Mouse (Mus musculus) limb, embryonic 11.5 days (tissue): ENCODE data around the gene Ybx1. TPM values are rescaled to one million over a fixed set of nuclear protein-coding genes. Genes with fewer than 3 reads are reported as not detected.

Experiments used
- ATAC-seq: fragments of 200-750 bp; cut with Nextera tagmentation; 2 replicates; pipeline ENCODE4 v1.8.0; 2017; ENCODE audit warnings: low read depth; ENCODE audit not compliant: insufficient number of reproducible peaks, low FRiP score, low TSS enrichment
- DNase-seq: peaks from one replicate; pipeline ENCODE4 v3.0.0-alpha.2; 2015; ENCODE audit warnings: low spot score
- H3K27ac ChIP-seq: fragments of 300-500 bp; sonication (generic); replicated peaks from 2 replicates; pipeline ENCODE4 v1.5.1; 2014; ENCODE audit warnings: low read depth, mild to moderate bottlenecking, low read length
- H3K27me3 ChIP-seq: fragments of 300-500 bp; sonication (generic); 2 replicates; pipeline ENCODE4 v1.6.1; 2014; ENCODE audit warnings: mild to moderate bottlenecking, low read length, mixed read lengths; ENCODE audit not compliant: control insufficient read depth, insufficient read depth
- H3K36me3 ChIP-seq: fragments of 300-500 bp; sonication (generic); 2 replicates; pipeline ENCODE4 v1.6.1; 2014; ENCODE audit warnings: mild to moderate bottlenecking, low read length, moderate library complexity, mixed read lengths; ENCODE audit not compliant: control insufficient read depth, insufficient read depth
- H3K4me1 ChIP-seq: fragments of 300-500 bp; sonication (generic); 2 replicates; pipeline ENCODE4 v1.6.1; 2014; ENCODE audit warnings: low read length, mixed read lengths; ENCODE audit not compliant: control insufficient read depth, insufficient read depth
- H3K4me2 ChIP-seq: fragments of 300-500 bp; sonication (generic); 2 replicates; pipeline ENCODE4 v1.6.1; 2014; ENCODE audit warnings: low read depth, mild to moderate bottlenecking, moderate library complexity; ENCODE audit not compliant: severe bottlenecking
- H3K4me3 ChIP-seq: fragments of 300-500 bp; sonication (generic); 2 replicates; pipeline ENCODE4 v1.5.1; 2014; ENCODE audit warnings: low read depth, low read length
- H3K9ac ChIP-seq: fragments of 300-500 bp; sonication (generic); 2 replicates; pipeline ENCODE4 v1.6.1; 2014; ENCODE audit warnings: mild to moderate bottlenecking, low read length
- H3K9me3 ChIP-seq: fragments of 300-500 bp; sonication (generic); 2 replicates; pipeline ENCODE4 v1.6.1; 2016; ENCODE audit warnings: low read length; ENCODE audit not compliant: control insufficient read depth
- WGBS: fragments of 180-500 bp; shearing (Covaris S2); extraction: QIAGEN DNeasy Blood & Tissue Kit; methylation state at CpG from one replicate; pipeline ENCODE4 v1.1.7; 2014; 5-methylcytosine and 5-hydroxymethylcytosine counted together
- polyA plus RNA-seq: library from polyadenylated mRNA; unstranded; fragments of >200 nt; fragmentation: Nextera tagmentation; extraction: Ambion mirVana; gene quantifications from 2 replicates; pipeline ENCODE4 v1.2.1, GENCODE M21; 2014

Ybx1 gene
- polyA plus RNA-seq, 1 experiment from 2014 or later, result 1,145 TPM

- Histone ChIP-seq H3K27me3 (no peaks in the 10 kb centered on the region), H3K9me3 (no peaks in the 10 kb centered on the region), H3K4me3 (no peak overlapping the region), H3K36me3 (no peaks in the 10 kb centered on the region), H3K9ac (no peak overlapping the region), H3K4me2 (no peak overlapping the region), H3K27ac (no peak overlapping the region), H3K4me1 (no peaks in the 10 kb centered on the region)
- 93% methylated on average over 8 of the region's 8 CpGs for WGBS
- ATAC-seq, result no peak
- no peak for DNase-seq
Observed at GRCm38 (mm10) chr4:119303291-119303690, 8.9 kb upstream of the Ybx1 start.

DNA sequence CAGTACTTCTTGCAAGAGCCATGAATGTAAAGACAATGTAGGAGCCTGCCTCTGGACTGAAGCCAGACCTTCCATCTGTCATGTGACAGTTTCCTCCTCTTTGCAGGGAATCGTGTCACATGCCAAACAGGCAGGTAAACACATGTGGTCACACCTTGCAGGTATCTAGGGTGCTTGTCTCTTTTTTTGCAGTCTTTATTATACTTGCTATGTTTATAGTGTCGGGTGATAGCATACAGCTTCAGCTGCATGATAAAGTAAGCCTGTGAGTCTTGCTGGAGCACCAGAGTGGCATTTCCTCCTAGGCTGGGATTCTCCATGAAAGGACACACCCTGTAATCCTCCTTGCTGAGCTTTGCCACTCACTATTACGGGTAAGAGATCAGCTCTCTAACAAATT, 7.4 kb upstream of the Ybx1 start:
- Histone ChIP-seq H3K9me3 (no peaks in the 10 kb centered on the region), H3K4me1 (no peaks in the 10 kb centered on the region), H3K9ac (no peak overlapping the region), H3K27me3 (no peaks in the 10 kb centered on the region), H3K4me2 (no peak overlapping the region), H3K4me3 (no peak overlapping the region), H3K36me3 (no peaks in the 10 kb centered on the region), H3K27ac (no peak overlapping the region)
- DNase-seq (no peak), ATAC-seq (no peak)
- WGBS, result 90% methylated on average over 3 of the region's 3 CpGs

DNA sequence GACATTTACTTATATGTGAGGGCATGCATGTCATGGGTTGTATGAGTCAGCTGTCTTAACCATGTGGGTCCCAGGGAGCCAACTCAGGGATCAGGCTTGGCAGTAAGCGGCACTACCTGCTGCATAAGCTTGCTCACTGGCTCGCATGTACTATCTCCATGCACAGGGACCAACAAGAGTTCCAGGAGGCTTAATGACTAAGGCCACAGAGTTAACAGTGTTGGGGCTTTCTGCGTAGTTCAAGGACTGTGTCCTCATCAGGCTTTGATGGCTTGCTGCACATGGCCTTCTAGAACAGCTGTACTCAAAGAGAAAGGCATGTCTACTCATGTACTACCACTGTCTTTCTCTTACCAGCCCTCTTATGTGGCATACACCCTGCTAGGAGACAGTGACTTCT, 6.4 kb upstream of the Ybx1 start:
- WGBS, result 96% methylated on average over 3 of the region's 3 CpGs
- Histone ChIP-seq H3K4me3 (no peak overlapping the region), H3K27me3 (no peaks in the 10 kb centered on the region), H3K9me3 (no peaks in the 10 kb centered on the region), H3K27ac (no peak overlapping the region), H3K9ac (no peak overlapping the region), H3K4me1 (no peaks in the 10 kb centered on the region), H3K4me2 (no peak overlapping the region), H3K36me3 (no peaks in the 10 kb centered on the region)
- no peak for DNase-seq
- no peak for ATAC-seq

- no peak overlapping the region for H3K9ac ChIP-seq
- ATAC-seq (no peak), DNase-seq (no peak)
- 66% methylated on average over 2 of the region's 2 CpGs for WGBS
- no peaks in the 10 kb centered on the region for H3K27me3 ChIP-seq
- H3K4me3 ChIP-seq, result no peak overlapping the region
- H3K9me3 ChIP-seq, result no peaks in the 10 kb centered on the region
- no peaks in the 10 kb centered on the region for H3K4me1 ChIP-seq
- no peak overlapping the region for H3K27ac ChIP-seq
- H3K36me3 ChIP-seq, result no peaks in the 10 kb centered on the region
- no peak overlapping the region for H3K4me2 ChIP-seq
Observed at GRCm38 (mm10) chr4:119297361-119297760, 3.0 kb upstream of the Ybx1 start.

DNA sequence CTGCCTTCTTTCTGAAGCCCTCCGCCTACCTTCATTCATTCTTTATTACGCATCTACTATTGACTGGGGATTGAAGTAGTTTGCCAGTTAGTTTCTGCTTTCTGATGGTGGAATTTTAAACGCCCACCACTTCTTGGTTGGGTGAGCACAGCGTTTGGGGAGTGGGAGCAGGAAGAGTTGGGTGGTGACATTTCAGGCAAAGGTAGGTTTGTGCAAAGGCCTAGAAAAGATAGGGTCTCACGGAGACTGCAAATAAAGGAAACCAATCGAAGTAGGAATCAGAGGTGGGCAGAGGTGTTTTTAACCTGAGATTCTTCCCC, 690 bp upstream of the Ybx1 start:
- H3K27me3 ChIP-seq, result no peaks in the 10 kb centered on the region

GRCm38 (mm10) chr4:119293574-119294258, 688 bp downstream of the Ybx1 start:
- WGBS, result under 1% methylated on average over 58 of the region's 80 CpGs
- peak; percentile 8; the same call in 1 of the 2 replicates for ATAC-seq
- Histone ChIP-seq H3K4me1 (0 out of 2 replicates have a peak, but pooled peaks cover 2% of the 10 kb centered on the region), H3K4me3 (peak overlapping the region; percentile 77), H3K27me3 (no peaks in the 10 kb centered on the region), H3K9ac (peak overlapping the region; percentile 95), H3K27ac (peak overlapping the region; percentile 65), H3K9me3 (no peaks in the 10 kb centered on the region), H3K36me3 (no peaks in the 10 kb centered on the region), H3K4me2 (peak overlapping the region; percentile 73)
- peak; percentile 55 for DNase-seq

More for the DNA sequence above, 690 bp upstream of the Ybx1 start:
- DNase-seq (no peak), ATAC-seq (no peak)
- no peak overlapping the region for H3K27ac ChIP-seq
- no peaks in the 10 kb centered on the region for H3K9me3 ChIP-seq
- WGBS, result 11% methylated on average over 6 of the region's 6 CpGs
- H3K4me1 ChIP-seq, result 0 out of 2 replicates have a peak, but pooled peaks cover 2% of the 10 kb centered on the region
- peak overlapping the region; percentile 46 for H3K4me2 ChIP-seq
- H3K36me3 ChIP-seq, result no peaks in the 10 kb centered on the region
- H3K4me3 ChIP-seq, result peak overlapping the region; percentile 77
- H3K9ac ChIP-seq, result peak overlapping the region; percentile 83

- DNase-seq (peak; percentile 59), ATAC-seq (no peak)
- Histone ChIP-seq H3K4me3 (peak overlapping the region; percentile 77), H3K27ac (no peak overlapping the region), H3K27me3 (no peaks in the 10 kb centered on the region), H3K4me1 (0 out of 2 replicates have a peak, but pooled peaks cover 2% of the 10 kb centered on the region), H3K36me3 (no peaks in the 10 kb centered on the region), H3K4me2 (peak overlapping the region; percentile 73), H3K9ac (peak overlapping the region; percentile 95), H3K9me3 (no peaks in the 10 kb centered on the region)
- WGBS, result 1% methylated on average over 24 of the region's 24 CpGs
Observed at GRCm38 (mm10) chr4:119292771-119293573, 1.4 kb downstream of the Ybx1 start.

DNA sequence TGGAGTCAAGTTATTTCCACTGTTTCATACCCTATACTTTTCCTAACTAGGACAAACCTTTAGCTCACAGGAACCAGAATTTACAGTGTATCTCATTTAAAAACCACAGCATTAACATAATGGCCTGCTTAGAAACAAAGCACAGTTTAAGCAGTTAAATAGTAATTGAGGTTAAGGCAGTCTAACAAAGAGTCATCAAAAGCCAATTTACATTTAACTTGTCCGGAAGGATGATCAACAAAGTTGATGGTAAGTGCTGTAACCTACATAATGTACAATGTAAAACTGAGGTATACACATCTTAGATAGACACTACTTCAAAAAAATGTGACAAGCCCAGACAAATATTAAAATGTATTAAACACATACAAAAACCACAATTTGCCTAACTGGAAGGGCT, 2.5 kb downstream of the Ybx1 start:
- no peak for ATAC-seq
- 94% methylated on average over 1 of the region's 1 CpGs for WGBS
- H3K27ac ChIP-seq, result no peak overlapping the region
- H3K27me3 ChIP-seq, result no peaks in the 10 kb centered on the region
- no peak for DNase-seq
- peak overlapping the region; percentile 73 for H3K4me2 ChIP-seq
- peak overlapping the region; percentile 77 for H3K4me3 ChIP-seq
- no peaks in the 10 kb centered on the region for H3K36me3 ChIP-seq
- 0 out of 2 replicates have a peak, but pooled peaks cover 2% of the 10 kb centered on the region for H3K4me1 ChIP-seq
- H3K9ac ChIP-seq, result no peak overlapping the region
- H3K9me3 ChIP-seq, result no peaks in the 10 kb centered on the region
